Mouse (Mus musculus): ENCODE results near the gene Zfp282. TPM values are rescaled to one million over a fixed set of nuclear protein-coding genes. Genes with fewer than 3 reads are reported as not detected.
"Not testable (repeated sequence)": the region's sequence is repeated elsewhere in the genome, so short reads cannot be mapped to it uniquely, and the experiment has no call there.

Zfp282 gene
- total and polyA plus RNA-seq, 2 experiments from 2014 or later = 15.5 to 43.8 TPM

GRCm38 (mm10) chr6:47835984-47836521 is 41.0 kb upstream of the Zfp282 start:
- H3K9me3 ChIP-seq (ENCODE audit: low read length) = no peaks in the 10 kb centered on the region
- under 1% methylated on average over 49 of the region's 49 CpGs for whole genome bisulfite sequencing
- peak overlapping the region; percentile 99 for H3K27ac ChIP-seq
- H3K36me3 ChIP-seq (ENCODE audit: insufficient read depth, low read length) = 0 out of 2 replicates have a peak, but pooled peaks cover 6% of the 10 kb centered on the region
- H3K9ac ChIP-seq (replicated peaks; ENCODE audit: low read length) = peak overlapping the region; percentile 98
- DNase-seq (ENCODE audit: low spot score) (peak; percentile 78), ATAC-seq (peak; percentile 83)
- peak overlapping the region; percentile 80 for H3K4me2 ChIP-seq (ENCODE audit: low read depth, low read length)
- H3K4me3 ChIP-seq (ENCODE audit: low read length) = peak overlapping the region; percentile 92
- peaks cover 8% of the 10 kb centered on the region for H3K4me1 ChIP-seq (ENCODE audit: insufficient read depth, low read length)
- H3K27me3 ChIP-seq (ENCODE audit: insufficient read depth, low read length) = no peaks in the 10 kb centered on the region
- TF ChIP-seq CTCF (IDR thresholded peaks at IDR 0.05; ENCODE audit: low read depth) = no peak

GRCm38 (mm10) chr6:47837630-47838029 is 39.4 kb upstream of the Zfp282 start:
- H3K27ac ChIP-seq = no peak overlapping the region
- no peaks in the 10 kb centered on the region for H3K9me3 ChIP-seq (ENCODE audit: low read length)
- DNase-seq (ENCODE audit: low spot score) (no peak), ATAC-seq (no peak)
- H3K4me2 ChIP-seq (ENCODE audit: low read depth, low read length) = no peak overlapping the region
- H3K9ac ChIP-seq (replicated peaks; ENCODE audit: low read length) = no peak overlapping the region
- 0 out of 2 replicates have a peak, but pooled peaks cover 6% of the 10 kb centered on the region for H3K36me3 ChIP-seq (ENCODE audit: insufficient read depth, low read length)
- 71% methylated on average over 2 of the region's 2 CpGs for WGBS
- TF ChIP-seq CTCF (IDR thresholded peaks at IDR 0.05; ENCODE audit: low read depth) = no peak
- no peaks in the 10 kb centered on the region for H3K27me3 ChIP-seq (ENCODE audit: insufficient read depth, low read length)
- peaks cover 8% of the 10 kb centered on the region for H3K4me1 ChIP-seq (ENCODE audit: insufficient read depth, low read length)
- H3K4me3 ChIP-seq (ENCODE audit: low read length) = no peak overlapping the region

- Histone ChIP-seq H3K4me3 (ENCODE audit: low read length) (no peak overlapping the region), H3K27me3 (ENCODE audit: insufficient read depth, low read length) (no peaks in the 10 kb centered on the region), H3K4me2 (ENCODE audit: low read depth, low read length) (no peak overlapping the region), H3K36me3 (ENCODE audit: insufficient read depth, low read length) (0 out of 2 replicates have a peak, but pooled peaks cover 6% of the 10 kb centered on the region), H3K4me1 (ENCODE audit: insufficient read depth, low read length) (peaks cover 8% of the 10 kb centered on the region), H3K9me3 (ENCODE audit: low read length) (no peaks in the 10 kb centered on the region), H3K27ac (no peak overlapping the region), H3K9ac (replicated peaks; ENCODE audit: low read length) (no peak overlapping the region)
- 100% methylated on average over 1 of the region's 1 CpGs for WGBS
- TF ChIP-seq CTCF (IDR thresholded peaks at IDR 0.05; ENCODE audit: low read depth) = no peak
- DNase-seq (ENCODE audit: low spot score) = no peak
- ATAC-seq = no peak
These were observed 35.9 kb upstream of the Zfp282 start for GRCm38 (mm10) chr6:47841077-47841476.

- Histone ChIP-seq H3K36me3 (ENCODE audit: insufficient read depth, low read length) (0 out of 2 replicates have a peak, but pooled peaks cover 6% of the 10 kb centered on the region), H3K27ac (no peak overlapping the region), H3K9me3 (ENCODE audit: low read length) (no peaks in the 10 kb centered on the region), H3K4me3 (ENCODE audit: low read length) (no peak overlapping the region), H3K4me2 (ENCODE audit: low read depth, low read length) (no peak overlapping the region), H3K27me3 (ENCODE audit: insufficient read depth, low read length) (no peaks in the 10 kb centered on the region), H3K9ac (replicated peaks; ENCODE audit: low read length) (no peak overlapping the region), H3K4me1 (ENCODE audit: insufficient read depth, low read length) (peaks cover 8% of the 10 kb centered on the region)
- no peak for ATAC-seq
- DNase-seq (ENCODE audit: low spot score) = no peak
- no peak for TF ChIP-seq CTCF (IDR thresholded peaks at IDR 0.05; ENCODE audit: low read depth)
- 92% methylated on average over 2 of the region's 2 CpGs for whole genome bisulfite sequencing
These were observed 35.2 kb upstream of the Zfp282 start for GRCm38 (mm10) chr6:47841831-47842230.

GRCm38 (mm10) chr6:47842337-47842736 is 34.7 kb upstream of the Zfp282 start:
- WGBS = 93% methylated on average over 1 of the region's 1 CpGs
- H3K4me2 ChIP-seq (ENCODE audit: low read depth, low read length) = no peak overlapping the region
- H3K4me3 ChIP-seq (ENCODE audit: low read length) = no peak overlapping the region

GRCm38 (mm10) chr6:47845779-47846178 is 31.2 kb upstream of the Zfp282 start:
- no peaks in the 10 kb centered on the region for H3K36me3 ChIP-seq (ENCODE audit: insufficient read depth, low read length)

More at GRCm38 (mm10) chr6:47842337-47842736, 34.7 kb upstream of the Zfp282 start:
- 0 out of 2 replicates have a peak, but pooled peaks cover 6% of the 10 kb centered on the region for H3K36me3 ChIP-seq (ENCODE audit: insufficient read depth, low read length)
- no peaks in the 10 kb centered on the region for H3K9me3 ChIP-seq (ENCODE audit: low read length)
- DNase-seq (ENCODE audit: low spot score) (no peak), ATAC-seq (no peak)
- H3K27ac ChIP-seq = no peak overlapping the region
- H3K9ac ChIP-seq (replicated peaks; ENCODE audit: low read length) = no peak overlapping the region
- H3K4me1 ChIP-seq (ENCODE audit: insufficient read depth, low read length) = peaks cover 8% of the 10 kb centered on the region
- no peak for TF ChIP-seq CTCF (IDR thresholded peaks at IDR 0.05; ENCODE audit: low read depth)
- H3K27me3 ChIP-seq (ENCODE audit: insufficient read depth, low read length) = no peaks in the 10 kb centered on the region

GRCm38 (mm10) chr6:47857241-47857640 is 19.8 kb upstream of the Zfp282 start:
- Histone ChIP-seq H3K36me3 (ENCODE audit: insufficient read depth, low read length) (peaks cover 16% of the 10 kb centered on the region), H3K4me2 (ENCODE audit: low read depth, low read length) (no peak overlapping the region), H3K27me3 (ENCODE audit: insufficient read depth, low read length) (no peaks in the 10 kb centered on the region), H3K4me3 (ENCODE audit: low read length) (no peak overlapping the region), H3K4me1 (ENCODE audit: insufficient read depth, low read length) (no peaks in the 10 kb centered on the region), H3K27ac (no peak overlapping the region), H3K9me3 (ENCODE audit: low read length) (no peaks in the 10 kb centered on the region), H3K9ac (replicated peaks; ENCODE audit: low read length) (no peak overlapping the region)
- DNase-seq (ENCODE audit: low spot score) = no peak
- WGBS = 93% methylated on average over 6 of the region's 6 CpGs
- no peak for ATAC-seq
- TF ChIP-seq CTCF (IDR thresholded peaks at IDR 0.05; ENCODE audit: low read depth) = no peak

More at GRCm38 (mm10) chr6:47845779-47846178, 31.2 kb upstream of the Zfp282 start:
- TF ChIP-seq CTCF (IDR thresholded peaks at IDR 0.05; ENCODE audit: low read depth) = no peak
- H3K4me2 ChIP-seq (ENCODE audit: low read depth, low read length) = no peak overlapping the region
- H3K4me1 ChIP-seq (ENCODE audit: insufficient read depth, low read length) = no peaks in the 10 kb centered on the region
- no peaks in the 10 kb centered on the region for H3K9me3 ChIP-seq (ENCODE audit: low read length)
- H3K27me3 ChIP-seq (ENCODE audit: insufficient read depth, low read length) = no peaks in the 10 kb centered on the region
- ATAC-seq = no peak
- H3K27ac ChIP-seq = no peak overlapping the region
- H3K4me3 ChIP-seq (ENCODE audit: low read length) = no peak overlapping the region
- no peak for DNase-seq (ENCODE audit: low spot score)
- no peak overlapping the region for H3K9ac ChIP-seq (replicated peaks; ENCODE audit: low read length)

GRCm38 (mm10) chr6:47857729-47858128 is 19.3 kb upstream of the Zfp282 start:
- not testable (repeated sequence) for H3K27ac ChIP-seq
- H3K36me3 ChIP-seq (ENCODE audit: insufficient read depth, low read length) = peaks cover 17% of the 10 kb centered on the region

More at GRCm38 (mm10) chr6:47857729-47858128, 19.3 kb upstream of the Zfp282 start:
- H3K27me3 ChIP-seq (ENCODE audit: insufficient read depth, low read length); H3K4me2 ChIP-seq (ENCODE audit: low read depth, low read length); H3K9ac ChIP-seq (replicated peaks; ENCODE audit: low read length); ATAC-seq; H3K4me3 ChIP-seq (ENCODE audit: low read length); DNase-seq (ENCODE audit: low spot score); H3K4me1 ChIP-seq (ENCODE audit: insufficient read depth, low read length); H3K9me3 ChIP-seq (ENCODE audit: low read length): not testable (repeated sequence)
- WGBS = 92% methylated on average over 3 of the region's 3 CpGs
